Mouse (Mus musculus) heart, postnatal 14 days (tissue): ENCODE results near the gene Stil. TPM values are rescaled to one million over a fixed set of nuclear protein-coding genes. Genes with fewer than 3 reads are reported as not detected.
A peak's percentile ranks its signal among the peaks of the same experiment; 100 is the strongest.

Experiments used
- DNase-seq, 2 experiments: peaks; one replicate each; pipeline ENCODE4 v3.0.0; 2021 to 2022
- intact Hi-C: fragments of 180-260 bp; cut with DNase I; formaldehyde crosslinking; loops from one replicate; pipeline ENCODE4 v1.15.1; 2025
- total RNA-seq, 2 experiments: library from RNA; stranded (reverse); gene quantifications; 2 replicates each; pipeline ENCODE4 v1.2.3; 2021

Gene Stil
- total RNA-seq, 2 experiments from 2014 or later: 0.67 to 1.5 TPM

GRCm38 (mm10) chr4:115045621-115046020 is 45.7 kb downstream of the Stil start:
- intact Hi-C loops: no loop called here
- no peak for DNase-seq

- intact Hi-C loops: loop anchor here (2.0 kb wide), 1 partner anchor 37 kb away; no protein-coding TSS in a partner anchor
- DNase-seq: peak; percentile 68 to 74
These were observed 47.8 kb downstream of the Stil start for GRCm38 (mm10) chr4:115047750-115048149.

GRCm38 (mm10) chr4:115048190-115048589 is 48.2 kb downstream of the Stil start:
- intact Hi-C loops: loop anchor here (2.0 kb wide), 1 partner anchor 37 kb away; no protein-coding TSS in a partner anchor
- DNase-seq: no peak

GRCm38 (mm10) chr4:115051245-115051644 is 51.3 kb downstream of the Stil start:
- intact Hi-C loops: no loop called here
- no peak for DNase-seq

- intact Hi-C loops: no loop called here
- peak; percentile 76 to 80 for DNase-seq
These were observed 52.5 kb downstream of the Stil start for GRCm38 (mm10) chr4:115052343-115053005.

GRCm38 (mm10) chr4:115055044-115055443 is 55.1 kb downstream of the Stil start:
- intact Hi-C loops: loop anchor here (5.0 kb wide), 1 partner anchor 148 kb away; the partner anchor contains the start of gene Foxd2
- DNase-seq: no peak

GRCm38 (mm10) chr4:115055691-115056090 is 55.7 kb downstream of the Stil start:
- no peak for DNase-seq
- intact Hi-C loops: loop anchor here (5.0 kb wide), 1 partner anchor 148 kb away; the partner anchor contains the start of gene Foxd2

- DNase-seq: peak; percentile 64 to 76
- intact Hi-C loops: loop anchor here (5.0 kb wide), 1 partner anchor 149 kb away; the partner anchor contains the start of gene Foxd2
These were observed 56.5 kb downstream of the Stil start, which contains the start of gene Tal1 for GRCm38 (mm10) chr4:115056371-115056920. Tal1 (plus strand) TSS chr4:115056426.

- DNase-seq: peak; percentile 44 to 47
- intact Hi-C loops: loop anchor here (5.0 kb wide), 1 partner anchor 150 kb away; the partner anchor contains the start of gene Foxd2
These were observed 57.1 kb downstream of the Stil start for GRCm38 (mm10) chr4:115056921-115057673.

GRCm38 (mm10) chr4:115057674-115058316 is 57.8 kb downstream of the Stil start:
- intact Hi-C loops: loop anchor here (5.0 kb wide), 1 partner anchor 150 kb away; the partner anchor contains the start of gene Foxd2
- peak in 1 of 2 experiments; percentile 34 for DNase-seq

GRCm38 (mm10) chr4:115058317-115058761 is 58.4 kb downstream of the Stil start:
- peak in 1 of 2 experiments; percentile 35 for DNase-seq
- intact Hi-C loops: loop anchor here (5.0 kb wide), 1 partner anchor 151 kb away; the partner anchor contains the start of gene Foxd2

- intact Hi-C loops: loop anchor here (5.0 kb wide), 1 partner anchor 152 kb away; the partner anchor contains the start of gene Foxd2
- DNase-seq: peak in 1 of 2 experiments; percentile 27
These were observed 59.1 kb downstream of the Stil start for GRCm38 (mm10) chr4:115058871-115059590.

- peak in 1 of 2 experiments; percentile 30 for DNase-seq
- intact Hi-C loops: loop anchor here (5.0 kb wide), 1 partner anchor 153 kb away; the partner anchor contains the start of gene Foxd2
These were observed 59.9 kb downstream of the Stil start for GRCm38 (mm10) chr4:115059871-115060270.

- DNase-seq: no peak
- intact Hi-C loops: no loop called here
These were observed 60.8 kb downstream of the Stil start for GRCm38 (mm10) chr4:115060753-115061152.

- intact Hi-C loops: no loop called here
- no peak for DNase-seq
These were observed 62.5 kb downstream of the Stil start for GRCm38 (mm10) chr4:115062540-115062874.

GRCm38 (mm10) chr4:115062875-115063517 is 63.0 kb downstream of the Stil start:
- peak; percentile 35 to 50 for DNase-seq
- intact Hi-C loops: no loop called here

GRCm38 (mm10) chr4:115063518-115064239 is 63.7 kb downstream of the Stil start:
- intact Hi-C loops: no loop called here
- no peak for DNase-seq

GRCm38 (mm10) chr4:115071668-115072067 is 71.7 kb downstream of the Stil start:
- DNase-seq: no peak
- intact Hi-C loops: no loop called here
